7 mouse cellular contexts compared by ENCODE assay signal in the genomic region with DNA sequence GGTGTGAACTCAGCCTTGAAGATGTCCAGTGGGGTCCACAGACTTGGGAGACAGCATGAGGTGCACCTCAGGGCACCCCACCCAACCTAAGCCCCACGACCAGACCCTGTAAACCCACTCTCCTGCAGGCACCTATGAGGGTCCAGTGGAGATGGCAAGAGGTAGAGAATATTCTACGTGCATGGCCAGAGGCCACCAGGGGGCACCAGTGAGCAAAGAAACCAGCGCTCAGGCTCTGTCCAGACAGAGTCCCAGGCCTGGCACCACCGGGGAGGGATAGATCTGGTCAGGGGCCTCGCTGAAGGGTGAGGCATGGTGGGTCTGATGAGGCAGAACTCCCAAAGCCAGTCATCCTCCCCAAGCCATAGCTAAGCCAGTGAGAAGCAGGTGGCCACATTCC. TPM values are rescaled to one million over a fixed set of nuclear protein-coding genes. Genes with fewer than 3 reads are reported as not detected.
DNase-seq lines count a peak whose midpoint lies in the region; ATAC-seq lines count a peak whose summit lies in the region.

No protein-coding gene starts in this region.

- H3K4me3 ChIP-seq in hindbrain, embryonic 15.5 days, result no peak overlapping the region
- H3K4me3 ChIP-seq in midbrain, embryonic 11.5 days (ENCODE audit: low read depth, low read length), result no peak overlapping the region

- no peaks in the 10 kb centered on the region for H3K27me3 ChIP-seq in hindbrain, embryonic 15.5 days
- no peaks in the 10 kb centered on the region for H3K27me3 ChIP-seq in midbrain, embryonic 11.5 days (ENCODE audit: control insufficient read depth, insufficient read depth, low read length)

- WGBS in hindbrain, embryonic 15.5 days, result 8% methylated on average over 5 of the region's 5 CpGs
- 16% methylated on average over 5 of the region's 5 CpGs for WGBS in midbrain, embryonic 11.5 days

- no peak overlapping the region for H3K27ac ChIP-seq in hindbrain, embryonic 15.5 days (replicated peaks)
- H3K27ac ChIP-seq in midbrain, embryonic 11.5 days (ENCODE audit: low read depth, low read length), result no peak overlapping the region

- DNase-seq in WW6 (ENCODE audit: low read depth, low spot score), result peak; percentile 48
- peak; percentile 80 for DNase-seq in cerebellum, adult 9-10 months
- peak; percentile 74 for DNase-seq in forelimb bud, embryonic 11.5 days (ENCODE audit: low read depth, low spot score)
- peak; percentile 90 for DNase-seq in left cerebral cortex, postnatal 4 days
- DNase-seq in midbrain, embryonic 11.5 days (ENCODE audit: low spot score, missing footprints), result peak; percentile 99
- DNase-seq in spleen, adult 12 weeks (ENCODE audit: low spot score), result peak; percentile 54

- peak; percentile 71 for ATAC-seq in hindbrain, embryonic 15.5 days (ENCODE audit: low FRiP score, low read depth)
- peak; percentile 70 for ATAC-seq in midbrain, embryonic 11.5 days (ENCODE audit: low FRiP score)

- H3K9me3 ChIP-seq in hindbrain, embryonic 15.5 days, result no peaks in the 10 kb centered on the region
- H3K9me3 ChIP-seq in midbrain, embryonic 11.5 days (ENCODE audit: control insufficient read depth, low read length), result no peaks in the 10 kb centered on the region

- peaks cover 21% of the 10 kb centered on the region for H3K4me1 ChIP-seq in hindbrain, embryonic 15.5 days (replicated peaks)
- H3K4me1 ChIP-seq in midbrain, embryonic 11.5 days (ENCODE audit: control insufficient read depth, insufficient read depth, low read length), result peaks cover 3% of the 10 kb centered on the region

- intact Hi-C loops in left cerebral cortex, postnatal 4 days (cut with DNase I), result loop anchor here (5.0 to 10.0 kb wide), 2 partner anchors 66 to 298 kb away; no protein-coding TSS in a partner anchor

- H3K36me3 ChIP-seq in hindbrain, embryonic 15.5 days, result peaks cover 17% of the 10 kb centered on the region
- peaks cover 16% of the 10 kb centered on the region for H3K36me3 ChIP-seq in midbrain, embryonic 11.5 days (ENCODE audit: control insufficient read depth, insufficient read depth, low read length)

- no peak overlapping the region for H3K9ac ChIP-seq in hindbrain, embryonic 15.5 days
- H3K9ac ChIP-seq in midbrain, embryonic 11.5 days (ENCODE audit: low read length), result no peak overlapping the region

- H3K4me2 ChIP-seq in hindbrain, embryonic 15.5 days, result no peak overlapping the region
- no peak overlapping the region for H3K4me2 ChIP-seq in midbrain, embryonic 11.5 days

RNA-seq across cellular contexts. Expression of a gene that starts 27.3 kb away (rescaled TPM):
- polyA plus RNA-seq in hindbrain, embryonic 15.5 days (2015; fragmentation: Nextera tagmentation; extraction: Ambion mirVana), result 2.8 and 3.1 TPM in 2 replicates
- 10 to 100 TPM; 39.0 to 40.2 TPM for total RNA-seq in left cerebral cortex, postnatal 4 days (2021)
- polyA plus RNA-seq in midbrain, embryonic 11.5 days (2014; fragmentation: Nextera tagmentation; extraction: Ambion mirVana), result 8.1 and 9.0 TPM in 2 replicates

RNA-seq across cellular contexts. Expression of a gene that starts 27.5 kb away (rescaled TPM):
- 95.6 and 95.9 TPM in 2 replicates for polyA plus RNA-seq in hindbrain, embryonic 15.5 days (2015; fragmentation: Nextera tagmentation; extraction: Ambion mirVana)
- 100 to 1,000 TPM; 122 to 123 TPM for total RNA-seq in left cerebral cortex, postnatal 4 days (2021)
- polyA plus RNA-seq in midbrain, embryonic 11.5 days (2014; fragmentation: Nextera tagmentation; extraction: Ambion mirVana), result 83.3 and 92.0 TPM in 2 replicates

Comparison
In these comparisons a context has a peak if more than half of its experiments do, and no peak if none do; other contexts are left out.
1. DNase-seq: peak in every context shown above with its lines; median percentile 99 in midbrain, embryonic 11.5 days; 90 in left cerebral cortex, postnatal 4 days; 80 in cerebellum, adult 9-10 months; 74 in forelimb bud, embryonic 11.5 days; 54 in spleen, adult 12 weeks; 48 in WW6.